Mouse (Mus musculus) layer of hippocampus, adult 9-10 months (tissue): ENCODE measurements around the gene Akirin1.
A peak's percentile ranks its signal among the peaks of the same experiment; 100 is the strongest.

Source experiments
- DNase-seq: peaks from one replicate; pipeline ENCODE4 v3.0.0; 2022; ENCODE audit warnings: low spot score

The Akirin1 gene

DNA sequence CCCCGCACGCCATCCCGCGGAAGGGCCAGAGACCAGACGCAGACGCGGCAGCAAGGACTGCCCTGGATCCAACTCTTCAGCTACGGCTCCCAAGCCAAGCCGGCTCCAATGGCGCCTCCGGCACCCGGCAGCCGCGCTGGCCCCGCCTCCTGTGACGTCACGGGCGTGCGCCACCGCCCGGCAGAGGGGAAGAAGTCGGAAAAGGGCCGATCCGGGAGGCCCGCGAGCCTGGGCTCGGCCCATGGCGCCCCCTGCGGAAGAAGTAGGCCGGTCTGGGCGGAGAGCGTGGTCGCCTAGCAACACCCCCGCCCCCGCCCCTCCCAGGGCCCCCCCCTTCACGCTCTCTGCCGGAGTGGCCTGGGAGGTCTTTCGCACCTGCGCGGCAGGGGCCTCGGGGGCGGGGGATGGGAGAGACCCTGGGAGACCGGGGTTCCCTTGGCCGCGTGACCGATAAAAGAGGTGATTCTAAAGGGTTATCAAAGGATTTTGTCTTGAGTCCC lies at the start of gene Akirin1:
Gene Akirin1, minus strand, starts transcription at position 194 of the 500 bp plus-strand sequence.
- peak; percentile 81 for DNase-seq

DNA sequence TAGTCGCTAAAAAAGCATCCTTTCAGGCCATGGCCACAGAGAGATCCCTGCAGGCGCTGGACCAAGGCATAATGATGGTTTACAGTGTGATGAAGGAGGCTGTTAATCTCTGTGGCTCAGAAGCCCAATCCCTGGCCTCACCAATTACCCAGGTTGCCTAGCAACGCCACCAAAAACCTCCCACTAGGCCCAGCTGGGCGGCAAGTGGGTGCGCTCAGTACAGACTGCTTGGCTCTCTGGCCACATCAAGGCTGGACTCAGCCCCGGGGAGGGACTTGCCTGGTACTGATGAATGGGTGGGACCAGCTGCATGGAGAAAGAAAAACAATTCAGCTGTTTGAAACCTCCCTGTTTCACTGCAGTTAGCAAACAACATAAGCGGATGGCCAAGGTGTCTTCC lies 47.7 kb upstream of the Akirin1 start:
- peak; percentile 35 for DNase-seq

DNA sequence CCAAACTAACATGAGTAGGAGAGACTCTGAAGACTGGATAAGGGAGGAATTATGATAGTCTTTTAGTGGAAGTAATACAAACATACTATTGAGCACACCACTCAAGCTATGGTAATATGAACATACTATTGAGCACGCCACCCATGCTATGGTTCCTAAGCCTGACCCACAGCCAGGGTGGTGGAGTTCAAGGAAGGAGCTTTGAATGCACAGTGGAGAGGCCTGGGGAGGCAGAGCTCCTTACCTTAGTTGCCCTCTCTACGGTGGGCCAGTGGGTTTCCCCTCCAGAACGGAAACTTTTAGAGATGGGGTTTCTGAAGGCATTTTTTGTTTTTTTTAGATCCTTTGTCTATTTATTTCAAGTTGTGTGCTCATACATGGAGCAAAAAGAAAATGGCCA lies 47.3 kb upstream of the Akirin1 start:
- DNase-seq, result no peak

DNA sequence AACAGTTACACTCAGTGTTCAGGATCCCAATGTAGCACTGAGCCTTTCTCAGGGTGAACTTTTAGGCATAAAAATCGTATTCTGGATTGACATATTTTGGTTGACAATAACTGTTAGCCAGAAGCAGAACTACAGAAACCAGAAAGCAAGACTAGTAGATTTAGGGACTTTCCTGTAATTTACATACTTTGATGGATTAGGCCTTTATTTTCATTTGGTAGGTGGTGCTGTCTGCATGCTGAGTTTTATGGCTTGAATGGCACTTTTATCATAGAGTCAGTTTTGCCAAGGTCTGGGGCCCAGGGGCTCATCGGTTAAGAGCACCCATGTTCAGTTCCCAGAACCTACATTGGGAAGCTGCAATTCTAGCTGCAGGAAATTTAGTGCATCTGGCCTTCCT lies 44.9 kb upstream of the Akirin1 start:
- no peak for DNase-seq

DNA sequence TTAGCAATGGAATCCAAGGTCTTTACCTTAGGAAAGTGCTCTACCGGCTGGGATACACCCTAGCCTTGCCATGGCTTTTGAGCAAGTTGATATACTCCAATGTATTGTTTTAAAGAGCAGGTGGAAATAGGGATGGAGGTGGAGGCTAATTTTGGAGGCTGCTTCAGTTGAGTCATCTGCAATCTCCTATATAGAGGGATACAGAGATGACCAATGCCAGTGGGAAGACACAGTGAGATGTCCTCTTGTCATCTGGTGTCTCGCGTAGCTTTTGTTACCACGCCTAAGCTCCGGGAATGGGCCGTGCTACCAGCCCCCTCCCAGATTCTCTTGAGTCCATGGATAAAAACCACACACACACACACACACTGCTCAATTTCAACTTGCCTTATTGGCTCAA lies 43.0 kb upstream of the Akirin1 start:
- DNase-seq, result no peak

DNA sequence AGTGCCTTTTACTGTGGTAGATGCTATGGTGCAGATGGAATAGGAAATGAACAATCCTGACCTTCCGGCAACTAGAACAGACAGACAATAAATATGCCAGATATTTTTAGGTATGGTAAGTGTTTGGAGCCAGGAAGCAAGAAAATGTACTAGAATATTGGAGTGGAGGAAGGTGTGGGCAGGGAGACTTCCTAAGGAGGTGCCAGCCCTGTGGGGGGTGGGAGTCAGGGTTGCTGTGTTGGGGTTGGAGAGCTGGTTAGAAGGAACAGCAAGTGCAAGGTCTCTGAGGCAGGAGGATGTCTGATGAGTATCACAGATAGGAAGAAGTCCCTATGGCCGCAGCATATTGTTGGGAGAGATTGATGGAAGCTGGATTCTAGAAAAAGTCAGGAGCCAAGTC lies 42.5 kb upstream of the Akirin1 start:
- DNase-seq, result no peak

DNA sequence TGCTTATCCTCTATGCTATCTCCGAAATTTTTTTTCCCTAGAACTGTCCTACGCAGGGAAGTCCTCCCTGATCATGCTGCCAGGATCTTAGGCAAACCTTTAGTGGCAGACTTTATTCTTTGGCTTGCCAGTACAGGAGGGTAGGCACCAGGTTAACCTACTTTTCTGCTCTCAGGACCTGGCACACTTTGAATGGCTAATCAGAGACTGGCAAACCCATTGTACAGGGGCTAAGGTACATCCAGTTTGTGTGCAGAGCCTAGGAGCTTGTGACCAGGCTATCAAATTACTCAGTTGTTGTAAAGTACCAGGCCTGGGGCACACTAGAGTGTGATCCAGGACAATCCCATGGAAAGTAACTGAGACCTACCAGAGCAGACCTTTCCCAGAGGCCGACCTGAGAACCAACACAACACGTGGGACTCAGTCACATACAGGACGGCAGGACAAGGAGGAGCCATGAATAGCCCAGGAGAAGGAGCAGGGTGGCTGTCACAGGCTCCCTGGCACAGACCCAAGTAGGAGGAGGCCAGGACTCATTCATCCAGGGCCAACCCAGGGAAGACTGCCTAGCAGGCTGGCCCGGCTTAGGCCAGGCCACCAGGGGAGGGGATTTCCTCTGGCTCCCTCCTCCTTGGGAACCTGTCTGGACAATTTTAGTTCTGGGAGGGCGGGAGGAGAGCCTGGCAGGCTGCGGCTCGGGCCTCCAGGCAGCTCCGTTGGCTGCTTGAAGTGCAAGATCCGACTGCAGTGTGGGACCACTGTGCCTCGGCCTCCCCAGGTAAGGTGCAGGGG lies 37.2 kb upstream of the Akirin1 start, which contains the start of gene Rhbdl2:
Gene Rhbdl2, plus strand, starts transcription at position 684 of the 795 bp plus-strand sequence.
- DNase-seq, result no peak

DNA sequence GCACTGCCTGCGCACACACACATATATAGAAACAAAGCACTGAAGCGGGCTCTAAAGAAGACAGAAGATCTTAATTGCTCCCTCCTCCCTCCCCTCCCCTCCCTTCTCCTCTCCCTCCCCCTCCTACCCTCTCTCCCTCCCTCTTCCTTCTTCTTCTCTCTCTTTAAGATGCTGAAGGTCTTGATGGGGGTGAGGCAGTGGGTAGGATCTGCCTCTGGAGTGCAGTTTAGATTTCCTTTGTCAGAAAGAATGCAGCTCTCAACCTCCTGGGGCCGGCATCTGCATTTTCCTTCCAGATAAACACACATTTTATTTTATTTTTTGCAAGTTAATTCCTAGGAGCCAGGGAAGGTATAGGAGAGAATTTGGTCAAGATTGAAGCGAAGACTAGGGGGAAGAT lies 18.1 kb upstream of the Akirin1 start:
- DNase-seq, result no peak

DNA sequence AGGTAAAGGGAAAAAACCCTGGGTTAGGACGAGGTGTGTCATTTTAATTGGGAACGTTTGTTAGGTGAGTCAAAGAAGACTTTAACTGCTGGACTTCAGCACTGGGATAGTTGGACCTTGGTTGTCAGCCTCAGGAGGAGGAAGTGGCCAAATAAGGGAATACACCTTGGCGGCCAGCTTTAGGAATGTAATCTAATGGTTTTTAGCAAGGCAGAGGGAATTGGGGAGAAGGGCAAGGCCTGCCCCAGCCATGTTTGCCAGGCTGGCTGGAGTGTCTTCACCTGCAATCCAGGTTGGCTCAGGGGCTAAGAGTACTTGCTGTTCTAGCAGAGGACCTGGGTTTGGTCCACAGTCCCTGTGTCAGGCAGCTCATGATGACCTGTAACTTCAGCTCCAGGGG lies 17.7 kb upstream of the Akirin1 start:
- DNase-seq, result no peak

DNA sequence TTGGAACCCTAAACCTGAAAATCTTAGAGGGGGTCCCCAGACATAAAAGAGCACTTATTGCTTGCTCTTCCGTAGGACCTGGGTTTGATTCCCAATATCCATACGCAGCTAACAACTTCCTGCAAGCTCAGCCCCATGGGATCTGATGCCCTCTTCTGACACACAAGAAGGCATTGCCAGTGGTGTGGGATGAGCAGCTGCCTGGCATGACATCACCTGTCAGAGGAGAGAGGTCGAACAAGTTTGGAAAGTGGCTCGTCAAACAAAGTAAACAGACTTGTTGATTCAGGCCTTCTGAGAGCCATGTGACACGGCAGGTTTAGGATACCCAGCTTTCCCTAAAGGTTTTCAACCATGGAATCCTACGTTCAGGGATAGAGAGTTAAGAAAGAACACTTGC lies 14.9 kb upstream of the Akirin1 start:
- DNase-seq, result no peak

DNA sequence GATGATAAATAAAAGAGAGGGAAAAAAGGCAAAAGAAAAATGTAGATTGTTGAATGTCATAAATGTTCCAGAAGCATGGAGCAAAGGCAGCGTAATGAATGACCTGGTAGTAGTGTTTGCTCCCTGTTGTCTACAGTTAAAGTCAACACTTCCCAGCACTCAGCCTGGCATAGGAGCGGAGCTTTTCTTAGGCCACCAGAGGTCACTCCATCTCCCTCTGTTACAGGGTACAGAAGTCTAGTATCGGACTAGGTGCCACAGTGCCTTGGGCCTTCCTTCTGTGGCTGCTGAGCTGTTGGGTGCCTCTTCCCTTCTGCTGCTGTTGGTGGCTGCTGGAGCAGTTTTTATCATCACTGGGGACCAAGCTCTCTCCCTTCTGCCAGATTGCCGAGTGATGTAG lies 8.2 kb upstream of the Akirin1 start:
- DNase-seq, result no peak

DNA sequence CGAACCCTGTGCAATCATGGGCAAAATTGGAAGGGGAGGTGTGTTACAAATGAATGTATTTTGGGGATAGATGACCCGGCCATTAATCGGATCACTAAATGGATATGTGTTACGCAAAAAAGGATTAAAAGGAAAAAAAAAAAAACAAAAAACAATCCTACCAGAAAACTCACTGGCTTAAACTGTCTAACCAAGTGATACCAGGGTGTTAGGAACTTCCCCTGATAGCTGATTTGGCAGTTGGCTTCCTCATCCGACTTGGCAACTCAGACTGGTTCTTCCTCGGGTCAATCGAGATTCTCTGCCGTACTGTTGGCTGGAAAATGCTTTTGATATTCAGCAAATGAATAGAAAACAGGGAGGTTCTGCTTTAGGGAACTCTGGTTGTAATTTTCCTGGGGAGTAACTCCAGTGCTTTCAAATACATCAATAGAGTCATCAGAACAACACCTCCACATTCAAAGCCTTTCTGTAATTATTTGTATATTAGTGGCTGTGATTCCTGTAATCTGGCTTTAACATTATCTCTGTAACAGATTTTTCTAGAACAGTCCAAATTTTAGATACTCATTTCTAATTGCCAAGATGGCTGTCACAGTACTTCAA lies 665 bp upstream of the Akirin1 start:
- DNase-seq, result no peak

DNA sequence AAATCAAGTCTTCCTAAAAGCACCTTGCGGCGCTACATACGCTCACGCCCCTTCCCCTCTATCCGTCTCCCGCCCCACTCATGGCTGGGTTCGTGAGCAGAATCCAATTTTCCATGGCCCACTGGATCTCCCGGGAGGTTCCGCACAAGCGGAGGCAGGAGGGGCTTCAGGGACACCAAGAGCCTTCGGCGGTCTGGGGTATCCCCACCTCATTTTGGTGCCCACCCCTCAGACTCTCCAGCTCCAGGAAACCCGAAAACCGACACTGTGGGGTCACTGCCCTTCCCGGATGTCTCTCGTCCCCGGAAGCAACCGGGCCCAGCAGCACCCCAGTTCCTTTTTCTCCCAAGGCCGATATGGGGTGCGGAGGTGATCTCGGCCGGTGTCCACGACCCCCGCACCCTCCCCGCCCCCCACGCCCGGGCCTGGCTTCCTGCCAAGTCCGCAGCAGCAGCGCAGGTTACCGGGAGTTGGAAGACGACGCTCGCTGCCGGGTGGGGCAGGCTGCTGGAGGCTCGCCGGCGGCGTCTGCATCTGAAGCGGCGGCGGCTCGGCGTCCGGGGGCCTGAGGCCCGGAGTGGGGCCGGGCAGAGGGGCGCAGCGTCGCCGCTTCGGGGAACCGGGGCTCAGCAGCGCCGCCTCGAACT lies 538 bp downstream of the Akirin1 start:
- no peak for DNase-seq

DNA sequence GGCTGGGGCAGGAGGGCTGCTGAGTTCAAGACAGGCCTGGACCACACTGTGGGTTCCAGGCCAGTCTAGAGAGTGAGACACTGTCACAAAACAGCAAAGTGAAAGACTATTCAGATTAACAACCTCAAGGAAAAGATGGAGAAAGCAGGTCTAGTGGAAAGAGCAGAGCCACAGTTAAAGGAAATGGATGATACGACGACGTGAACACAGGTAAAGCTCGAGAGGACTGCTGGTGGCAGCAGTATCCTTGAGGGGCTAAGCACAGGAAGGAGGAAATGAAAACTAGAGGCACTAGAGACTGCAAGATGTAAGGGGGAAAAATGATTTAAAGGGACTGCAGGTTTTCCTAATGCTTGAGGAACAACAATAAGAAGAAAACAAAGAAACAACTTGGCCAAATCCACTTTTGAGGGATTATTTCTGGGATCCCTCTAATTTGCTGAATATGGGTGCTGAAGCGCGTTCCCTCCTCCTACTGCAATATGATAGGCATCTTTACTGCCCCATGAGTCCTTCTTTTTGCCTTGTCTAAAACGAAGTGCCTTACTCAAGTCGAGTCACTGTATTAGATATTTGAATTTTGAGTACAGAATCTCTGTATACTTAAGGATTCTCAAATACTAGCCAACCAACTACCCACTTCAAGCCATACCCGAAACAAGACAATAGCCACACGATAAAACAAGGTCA lies 1.3 kb downstream of the Akirin1 start:
- DNase-seq, result no peak

DNA sequence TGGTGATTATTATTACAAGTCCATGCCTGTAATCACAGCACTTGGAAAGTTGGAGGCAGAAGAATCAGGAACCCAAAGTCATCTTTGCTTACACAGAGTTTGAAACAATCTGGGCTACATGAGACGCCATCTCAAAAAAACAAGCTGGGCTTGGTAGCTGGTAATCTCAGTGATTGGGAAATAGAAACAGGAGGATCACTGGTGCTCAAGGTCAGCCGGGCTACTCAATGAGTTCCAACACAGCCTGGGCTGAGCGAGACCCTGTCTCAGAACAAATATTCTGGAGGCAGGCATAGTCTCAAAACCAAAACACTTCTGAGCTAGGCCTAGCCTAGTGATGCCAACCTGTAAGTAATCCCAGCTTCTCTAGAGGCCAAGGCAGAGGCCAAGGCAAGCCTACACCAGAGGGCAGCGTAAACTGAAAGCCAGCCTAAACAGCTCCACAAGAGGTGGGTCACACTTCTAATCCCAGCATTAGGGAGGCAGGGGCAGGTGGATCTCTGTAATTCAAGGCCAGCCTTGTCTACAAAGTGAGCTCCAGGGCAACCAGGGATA lies 4.8 kb downstream of the Akirin1 start:
- no peak for DNase-seq

DNA sequence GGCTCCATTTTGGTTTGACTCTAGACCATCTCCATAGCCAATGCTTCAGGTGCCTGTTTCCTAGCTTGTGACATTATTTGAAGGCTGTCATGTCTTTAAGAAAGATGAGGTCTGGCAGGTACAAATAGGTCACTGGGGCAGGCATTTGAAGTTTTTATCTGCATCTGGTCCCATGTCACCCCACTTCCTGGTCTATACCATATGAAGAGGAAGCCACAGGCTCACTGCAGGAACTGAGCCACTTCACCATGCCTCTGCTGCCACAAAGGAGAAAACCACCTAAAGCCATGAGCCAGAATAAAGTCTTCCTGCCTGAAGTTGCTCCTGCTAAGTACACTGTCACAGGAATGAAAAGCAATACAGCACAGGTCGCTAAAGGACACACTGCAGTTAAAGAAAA lies 7.3 kb downstream of the Akirin1 start:
- DNase-seq, result no peak

DNA sequence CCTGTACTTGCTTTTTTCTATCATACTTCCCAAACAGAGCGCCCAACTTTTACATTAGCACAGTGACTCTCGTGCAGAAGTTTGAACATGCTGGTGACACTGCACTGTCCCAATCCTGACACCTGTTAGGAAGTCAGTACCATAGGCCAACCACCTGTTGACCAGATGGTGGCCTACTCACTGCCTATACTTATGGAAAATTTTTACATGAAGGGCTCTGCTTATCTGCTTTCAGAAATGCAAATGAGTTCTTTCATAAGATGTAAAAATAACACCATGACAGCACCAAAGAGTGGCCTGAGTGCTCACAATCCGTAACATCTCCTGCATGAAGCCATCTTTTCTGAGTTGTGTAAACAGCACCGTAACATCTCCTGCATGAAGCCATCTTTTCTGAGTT lies 11.4 kb downstream of the Akirin1 start:
- DNase-seq, result no peak

DNA sequence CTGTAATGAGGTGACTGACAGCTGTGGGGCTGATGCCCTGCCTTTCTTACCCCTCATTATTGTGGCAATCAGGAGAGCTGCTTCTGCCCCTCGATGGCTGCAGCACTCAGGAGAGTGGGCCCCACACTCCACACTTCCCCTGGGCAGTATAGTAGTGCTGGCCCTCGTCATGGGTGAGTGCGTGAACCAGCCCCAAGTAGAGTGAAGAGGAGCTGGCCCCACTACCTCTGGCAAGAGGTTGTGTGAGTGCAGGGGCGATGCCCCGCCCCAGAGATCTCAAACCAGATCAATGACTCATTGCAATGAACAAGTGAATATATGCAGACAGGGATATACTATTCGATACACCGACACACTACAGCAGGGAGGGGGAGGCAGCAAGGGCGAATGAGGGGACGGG lies 16.6 kb downstream of the Akirin1 start:
- DNase-seq, result no peak

DNA sequence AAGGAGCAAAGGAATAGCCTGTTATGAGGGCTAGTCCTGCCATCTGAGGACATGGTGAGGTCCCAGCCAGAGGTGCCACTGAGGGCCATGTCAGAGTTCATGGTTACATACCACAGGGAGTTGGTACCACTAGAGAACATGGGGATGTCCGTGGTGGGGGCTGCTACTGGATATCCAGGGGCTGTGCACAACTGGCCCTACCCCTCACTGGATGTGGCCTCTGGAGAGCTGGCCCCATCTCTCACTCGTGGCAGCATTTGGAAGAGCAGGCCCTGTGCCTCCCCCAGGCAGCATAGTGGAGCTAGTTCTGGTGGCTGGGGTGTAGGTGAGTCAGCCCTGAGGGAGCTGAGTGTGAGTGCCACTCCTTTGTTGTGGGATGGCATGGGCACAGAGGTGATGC lies 17.2 kb downstream of the Akirin1 start:
- no peak for DNase-seq

DNA sequence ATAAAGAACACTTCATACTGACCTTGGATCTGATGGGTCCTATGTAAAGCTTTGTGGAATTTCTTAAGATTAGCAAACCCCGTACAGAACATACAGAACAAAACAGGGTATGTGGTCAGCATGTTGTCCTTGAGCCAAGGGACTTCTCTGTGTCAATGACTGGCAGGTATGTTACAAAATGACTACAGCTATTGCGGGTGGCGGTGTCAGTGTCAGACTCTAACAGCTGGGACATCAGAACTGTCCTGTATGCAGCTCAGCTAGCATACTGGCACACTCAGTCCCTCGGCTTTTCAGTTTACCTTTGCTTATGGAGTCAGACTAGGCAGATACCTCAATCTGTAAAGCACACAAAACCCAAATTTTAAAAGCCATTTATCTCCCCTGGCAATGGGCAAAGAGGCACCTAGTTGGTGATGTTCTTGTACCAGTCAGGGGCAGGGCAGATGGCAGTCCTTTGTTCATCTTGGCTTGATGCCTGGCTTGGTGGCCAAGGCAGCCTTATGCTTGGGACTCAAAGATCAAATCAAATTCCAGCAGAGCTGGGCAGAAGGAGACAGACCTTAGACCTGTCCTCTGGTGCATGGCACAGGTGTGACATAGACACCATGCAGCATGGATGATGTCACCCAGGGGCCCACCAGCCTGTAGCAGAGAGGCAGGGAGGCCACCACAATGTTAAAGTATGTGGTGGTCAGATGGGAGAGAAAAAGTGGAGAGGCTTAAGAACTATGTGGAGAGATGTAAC lies 17.8 kb downstream of the Akirin1 start:
- DNase-seq, result no peak

DNA sequence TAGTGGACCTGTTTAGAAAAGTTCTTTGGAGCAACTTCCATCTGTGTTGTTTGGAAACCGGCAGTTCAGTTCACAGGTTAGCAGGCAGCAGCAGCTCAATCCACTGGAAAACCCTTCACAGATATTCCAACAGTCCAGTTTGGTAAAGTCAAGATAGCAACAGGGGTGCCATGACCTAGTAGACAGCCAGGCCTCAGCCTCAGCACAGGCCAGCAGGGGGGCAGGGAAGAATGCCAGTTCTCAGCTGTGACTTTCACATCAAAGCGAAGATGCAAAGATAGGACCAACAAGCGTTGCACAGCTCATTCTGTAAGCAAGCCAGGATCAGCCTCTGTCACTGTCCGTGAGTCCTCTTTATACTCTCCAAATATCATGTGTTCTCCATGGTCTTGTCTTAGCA lies 28.4 kb downstream of the Akirin1 start:
- no peak for DNase-seq

DNA sequence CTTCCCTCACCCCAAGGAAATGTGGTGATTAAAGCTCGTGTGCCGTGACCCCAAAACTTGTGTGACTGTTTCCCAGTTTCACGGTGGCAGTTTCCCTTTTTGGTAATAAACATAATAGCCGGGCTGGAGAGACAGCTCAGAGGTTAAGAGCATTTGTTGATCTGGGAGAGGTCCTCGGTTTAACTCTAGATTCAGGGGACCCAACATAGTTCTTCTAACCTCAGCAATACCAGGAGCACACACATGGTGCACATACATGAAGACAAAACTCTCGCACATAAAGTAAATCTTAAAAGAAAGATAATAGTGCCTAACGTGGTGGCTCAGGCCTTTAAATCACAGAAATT lies 31.7 kb downstream of the Akirin1 start:
- no peak for DNase-seq
